Mouse (Mus musculus) cerebellum, postnatal 36 days (tissue): ENCODE measurements around the gene Cfap65.

ENCODE experiments used
- DNase-seq, 2 experiments: peaks; one replicate each; pipeline ENCODE4 v3.0.0; 2021 to 2022; ENCODE audit warnings: mixed read lengths in 2 of 2

The Cfap65 gene

DNA sequence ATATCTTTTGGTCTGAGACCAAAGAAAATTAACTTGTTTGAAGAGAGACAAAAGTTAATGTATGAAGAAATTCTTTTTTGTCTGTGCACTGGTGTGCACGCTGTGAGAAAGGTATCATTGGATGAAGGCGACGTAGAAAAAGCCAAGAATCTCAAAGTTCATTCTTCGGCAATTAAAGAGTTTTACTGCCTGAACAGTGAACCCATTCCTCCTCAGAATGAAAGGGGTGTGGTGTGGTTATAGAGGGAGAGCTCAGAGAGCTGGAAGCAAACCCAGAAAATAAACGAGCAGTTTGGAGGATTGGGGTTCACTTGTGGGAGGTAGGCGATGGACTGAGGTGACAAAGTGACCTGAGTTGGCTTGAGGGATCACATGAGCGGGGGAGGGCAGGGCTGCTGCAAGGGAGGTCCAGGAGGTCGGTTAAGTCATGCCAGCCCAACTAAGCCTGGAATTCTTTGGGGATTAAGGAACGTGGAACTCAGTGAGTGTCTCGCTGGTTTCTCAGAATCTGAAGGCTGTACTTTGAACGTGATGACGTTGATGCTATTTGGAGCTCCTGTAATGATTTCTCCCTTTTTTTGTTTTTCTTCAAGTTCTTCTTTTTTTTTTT lies 927 bp upstream of the Cfap65 start:
- no peak for DNase-seq

DNA sequence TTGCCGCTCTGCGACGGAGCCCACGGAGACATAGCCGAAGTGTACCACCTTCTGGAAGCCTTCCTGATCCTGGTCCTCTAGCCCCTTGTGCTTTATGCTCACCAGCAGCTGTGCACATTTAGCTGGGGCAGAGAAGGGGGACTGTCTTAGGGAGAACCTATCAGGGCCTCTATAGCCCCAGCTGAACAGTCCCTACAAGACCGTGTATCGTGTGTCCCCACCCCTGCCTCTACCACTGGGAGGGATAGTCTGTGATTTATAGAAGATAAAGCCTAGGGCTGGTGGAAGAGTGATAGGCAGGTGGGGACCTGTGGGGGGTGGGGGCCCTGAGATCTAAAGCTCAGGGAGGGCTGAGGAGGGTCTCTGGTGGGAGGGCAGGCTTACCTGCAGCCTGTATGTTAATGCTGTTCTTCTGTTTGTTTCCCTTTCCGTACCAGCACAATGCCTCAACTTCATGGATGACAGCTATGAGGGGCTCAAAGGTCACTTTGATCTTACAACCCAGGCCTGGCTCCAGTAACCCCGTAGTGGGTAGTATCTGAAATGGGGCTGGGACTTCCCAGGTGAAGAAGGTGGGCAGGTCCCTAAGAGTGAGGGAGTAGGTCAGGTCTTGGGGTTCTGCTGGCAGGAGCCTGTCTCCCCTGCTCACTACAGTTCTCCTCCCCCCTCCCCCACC lies 7.6 kb downstream of the Cfap65 start:
- no peak for DNase-seq

DNA sequence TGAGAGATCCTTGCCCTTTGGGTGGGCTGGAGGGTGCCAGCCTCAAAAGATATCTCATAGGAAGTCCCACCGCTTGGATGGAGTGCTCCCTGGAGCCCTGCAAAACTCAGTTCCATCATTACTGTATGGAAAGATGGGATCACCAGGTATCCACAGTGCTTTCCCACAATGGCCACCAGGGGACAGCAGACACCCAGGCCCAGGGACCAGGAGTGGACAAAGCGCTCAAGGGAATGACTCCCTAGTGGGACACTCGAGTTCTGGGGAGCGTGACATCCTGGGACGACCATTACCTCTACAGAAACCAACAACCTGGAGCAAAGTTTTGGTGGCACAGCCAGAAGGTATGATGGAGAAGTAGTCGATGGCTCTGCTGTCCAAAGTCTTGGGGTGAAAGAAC lies 8.7 kb downstream of the Cfap65 start:
- DNase-seq = peak; percentile 44 to 51

DNA sequence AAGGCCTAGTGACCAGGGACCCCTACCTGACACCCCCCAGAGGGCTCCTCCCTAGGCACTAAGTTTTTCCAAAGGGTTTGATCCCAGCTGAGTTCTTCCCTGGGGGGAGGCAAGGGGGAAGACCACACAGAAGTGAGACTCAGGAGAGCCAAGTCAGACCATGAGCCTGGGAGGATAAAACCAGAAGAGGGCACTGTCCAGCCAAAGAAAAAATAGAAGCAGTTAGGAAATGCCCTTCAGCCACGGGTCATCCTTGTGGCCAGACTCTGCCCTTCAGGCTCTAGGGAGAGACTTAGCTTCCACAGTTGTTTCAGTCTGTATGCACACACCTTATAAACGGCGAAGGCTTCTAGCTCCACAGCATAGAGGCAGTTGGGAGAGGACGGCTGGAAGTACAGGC lies 10.9 kb downstream of the Cfap65 start:
- DNase-seq = no peak

DNA sequence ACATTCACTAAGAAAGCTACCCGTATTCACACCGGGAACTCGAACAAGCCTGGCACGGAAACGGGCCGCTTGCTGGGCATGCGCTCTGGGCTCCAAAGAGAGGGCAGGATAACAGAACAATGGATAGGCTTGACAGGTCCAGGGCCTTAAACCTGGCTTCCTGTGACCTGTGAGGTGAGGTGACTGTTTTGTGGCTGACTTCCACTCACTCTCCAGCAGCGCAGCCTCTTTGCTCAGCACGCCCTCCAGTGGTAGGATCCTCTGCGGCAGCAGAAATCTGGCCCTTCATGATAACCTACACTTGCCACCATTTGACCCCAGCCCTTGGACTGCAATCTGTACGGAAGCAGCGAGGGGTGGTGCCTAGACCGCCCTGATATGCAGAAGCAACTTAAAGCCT lies 19.7 kb downstream of the Cfap65 start:
- no peak for DNase-seq

DNA sequence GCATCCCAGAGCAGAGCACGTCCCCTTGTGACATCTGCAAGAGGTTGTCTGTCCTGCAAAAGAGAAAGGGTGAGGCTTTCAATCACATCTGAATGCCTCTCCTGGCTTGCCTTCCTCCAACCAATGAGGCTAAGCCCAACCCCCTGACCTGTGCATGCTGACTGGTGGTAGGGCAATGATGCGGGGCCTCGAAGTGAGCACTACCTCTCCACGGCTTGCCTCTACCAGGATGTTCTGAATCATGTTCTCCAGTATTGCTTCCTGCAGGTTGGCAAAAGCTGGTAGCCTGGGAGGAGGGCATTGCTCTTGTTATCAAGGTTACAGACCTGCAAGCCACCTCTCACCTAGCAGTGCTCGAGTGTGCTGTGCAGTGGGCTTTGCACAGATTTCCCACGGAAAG lies 33.2 kb downstream of the Cfap65 start:
- no peak for DNase-seq

DNA sequence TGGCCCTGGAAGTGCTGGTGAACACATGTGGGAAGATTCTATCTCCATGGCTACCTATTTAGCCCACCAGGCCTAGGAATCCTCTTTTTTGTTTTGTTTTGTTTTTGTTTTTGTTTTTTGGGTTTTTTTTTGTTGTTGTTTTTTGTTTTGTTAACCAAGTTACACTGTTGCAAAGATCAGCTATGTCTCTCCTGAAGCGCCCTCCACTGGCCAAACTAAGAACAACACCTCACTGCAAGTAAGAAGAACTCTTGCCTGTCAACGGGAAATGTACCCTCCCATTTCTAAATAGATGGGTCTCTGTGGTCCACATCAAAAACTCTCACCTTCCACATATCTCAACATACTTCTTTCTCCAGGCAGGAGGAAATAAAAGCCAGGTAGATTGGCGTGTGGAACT lies 33.7 kb downstream of the Cfap65 start:
- peak; percentile 69 to 72 for DNase-seq

DNA sequence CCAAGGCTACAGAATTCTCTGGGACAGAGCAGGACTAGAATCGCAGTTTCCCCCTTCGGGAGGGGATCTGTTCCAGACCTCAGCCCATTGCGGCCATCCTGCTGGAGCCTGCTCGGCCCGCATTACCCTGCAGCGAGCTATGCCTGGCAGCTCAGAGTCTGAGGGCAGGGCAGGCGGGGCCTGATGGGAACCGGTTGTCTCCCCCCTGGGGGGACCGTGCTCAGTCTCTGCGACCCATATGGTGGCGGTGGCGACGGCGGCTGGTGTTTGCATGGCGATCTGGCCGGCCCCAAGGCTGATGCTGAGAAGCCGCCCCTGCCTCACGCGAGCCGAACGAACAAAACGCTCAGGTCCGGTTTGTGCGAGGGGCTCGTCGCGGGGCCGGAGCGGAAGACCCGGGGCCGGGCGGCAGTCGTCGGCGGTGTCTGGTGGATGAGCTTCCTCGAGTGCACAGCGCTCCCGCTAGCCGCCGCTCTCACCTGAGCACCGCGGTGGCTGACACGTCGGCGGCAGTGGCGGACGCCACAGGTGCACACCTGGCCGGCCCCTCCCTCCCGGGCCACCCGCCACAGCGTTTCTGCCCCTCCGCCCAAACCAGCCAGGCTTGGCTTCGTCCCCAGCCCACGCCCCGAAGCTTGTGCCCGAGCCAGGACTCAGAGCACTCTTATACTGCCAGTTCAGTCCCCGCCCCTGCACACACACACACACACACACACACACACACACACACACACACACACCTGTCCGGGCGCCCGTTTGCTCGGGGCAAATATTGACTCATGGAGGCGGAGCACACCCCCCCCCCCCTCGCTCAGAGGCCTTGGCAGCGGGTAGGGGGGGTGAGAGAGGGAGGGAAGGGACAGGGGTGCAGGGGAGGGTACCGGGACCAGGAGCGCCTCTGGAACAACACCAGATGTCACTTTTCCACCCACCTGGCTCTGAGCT lies 34.8 kb downstream of the Cfap65 start:
- no peak for DNase-seq

DNA sequence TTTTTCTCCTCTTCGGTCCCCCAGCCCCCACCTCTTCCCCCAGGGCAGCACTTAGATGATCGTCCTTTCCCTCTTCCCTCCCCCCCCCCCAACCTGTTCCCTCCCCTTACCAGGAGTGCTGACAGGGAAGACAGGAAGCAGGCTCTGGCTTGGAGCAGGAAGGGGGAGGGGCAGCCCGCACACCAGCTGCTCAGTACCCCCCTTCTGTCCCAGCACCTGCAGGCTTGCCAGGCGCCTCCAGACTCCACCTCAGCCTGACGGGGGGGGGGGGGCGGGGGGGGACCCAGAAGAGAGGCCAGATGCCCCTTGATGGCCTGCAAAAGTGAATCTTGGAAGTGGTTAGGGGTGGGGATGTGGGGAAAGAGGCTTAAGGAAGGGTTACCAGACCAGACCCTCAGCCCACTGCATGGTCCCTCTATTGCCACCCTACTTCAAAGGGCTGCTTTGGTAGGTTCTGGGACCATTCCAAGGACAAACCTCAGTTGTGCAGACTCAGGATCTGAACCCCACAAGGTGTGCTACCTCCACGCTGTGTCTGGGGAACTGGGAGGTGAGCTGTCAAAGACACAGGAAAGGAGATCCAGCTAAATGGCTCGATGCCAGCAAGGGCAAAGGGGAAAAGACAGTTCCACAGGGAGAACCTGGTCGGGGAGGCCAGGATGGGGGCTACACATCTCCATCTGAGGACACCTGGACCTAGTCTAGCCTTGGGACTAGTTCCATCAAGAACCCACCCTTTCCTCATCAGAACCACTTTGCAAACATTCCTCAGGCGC lies 36.6 kb downstream of the Cfap65 start:
- DNase-seq = no peak

DNA sequence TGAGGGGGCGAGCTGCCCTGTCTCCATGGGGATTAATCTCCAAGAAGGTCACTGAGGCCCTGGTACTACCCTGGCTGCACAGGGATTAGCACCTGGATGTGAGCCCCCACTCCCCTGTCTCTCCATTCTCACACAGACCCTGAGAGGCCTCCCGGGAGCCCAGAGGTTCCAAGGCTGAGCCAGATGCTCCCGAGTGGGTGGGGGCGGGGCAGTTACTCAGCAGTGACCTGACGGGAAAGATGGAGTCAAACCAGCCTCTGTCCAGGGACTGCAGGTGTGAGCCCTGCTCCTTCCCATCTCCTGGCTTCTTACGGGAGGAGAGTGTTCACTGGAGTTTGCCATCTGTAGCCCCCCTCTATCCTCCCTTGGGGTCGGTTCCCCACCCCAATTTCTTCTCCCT lies 37.4 kb downstream of the Cfap65 start:
- DNase-seq = no peak

DNA sequence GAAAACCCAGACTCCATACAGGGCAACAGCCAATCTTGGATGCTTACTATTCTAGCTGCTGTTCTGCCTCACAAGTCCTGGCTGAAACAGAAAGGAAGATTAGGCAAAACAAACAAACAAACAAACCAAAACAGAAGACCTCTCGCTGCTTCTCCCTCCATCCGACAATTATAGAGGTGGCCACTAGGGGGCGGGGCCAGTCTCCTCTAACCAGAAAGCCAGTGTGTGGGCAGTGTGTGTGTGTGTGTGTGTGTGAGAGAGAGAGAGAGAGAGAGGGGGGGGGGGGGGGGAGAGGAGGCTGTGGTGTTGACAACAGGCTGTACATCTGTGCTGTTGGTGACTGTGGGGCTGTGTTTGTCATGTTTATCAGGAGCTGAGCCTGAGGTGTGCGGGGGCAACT lies 40.4 kb downstream of the Cfap65 start:
- DNase-seq = peak; percentile 71 to 75

DNA sequence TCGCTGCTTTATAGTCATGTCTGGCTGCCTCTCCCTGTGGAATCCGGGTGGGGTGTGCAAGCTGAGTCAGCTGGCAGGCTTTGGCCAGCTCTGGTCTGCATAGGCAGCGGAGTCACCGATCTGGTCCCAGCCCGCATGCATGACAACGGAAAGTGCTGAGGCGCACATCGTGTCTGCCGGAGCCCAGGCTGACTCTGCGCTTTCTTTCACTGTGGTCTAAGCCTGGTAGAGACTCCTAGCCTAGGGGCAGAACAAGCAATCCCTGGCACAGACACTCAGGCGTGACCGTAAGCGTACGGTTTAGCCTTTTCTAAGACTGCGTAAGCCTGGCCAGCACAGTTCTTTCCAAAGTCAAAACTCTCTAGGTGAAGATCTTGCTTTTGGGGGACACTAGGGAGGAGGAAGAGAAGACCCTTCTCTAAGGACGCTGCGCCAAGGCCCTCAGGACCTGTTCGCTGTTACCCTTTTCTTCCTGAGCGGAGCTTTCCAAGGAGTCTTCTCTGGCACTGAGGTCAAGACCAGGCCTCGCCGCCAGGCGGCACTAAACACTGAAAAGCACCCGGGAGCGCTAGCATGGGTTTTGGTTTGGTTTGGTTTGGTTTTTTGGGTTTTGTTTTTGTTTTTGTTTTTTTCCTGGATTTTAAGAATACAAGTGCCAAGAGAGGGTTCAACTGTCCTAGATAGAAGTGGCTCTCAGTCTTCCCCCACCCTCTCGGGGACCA lies 42.1 kb downstream of the Cfap65 start, which contains the start of gene Cryba2:
Gene Cryba2 (minus strand): TSS at position 10 of the 722 bp plus-strand sequence.
- peak; percentile 71 to 74 for DNase-seq

DNA sequence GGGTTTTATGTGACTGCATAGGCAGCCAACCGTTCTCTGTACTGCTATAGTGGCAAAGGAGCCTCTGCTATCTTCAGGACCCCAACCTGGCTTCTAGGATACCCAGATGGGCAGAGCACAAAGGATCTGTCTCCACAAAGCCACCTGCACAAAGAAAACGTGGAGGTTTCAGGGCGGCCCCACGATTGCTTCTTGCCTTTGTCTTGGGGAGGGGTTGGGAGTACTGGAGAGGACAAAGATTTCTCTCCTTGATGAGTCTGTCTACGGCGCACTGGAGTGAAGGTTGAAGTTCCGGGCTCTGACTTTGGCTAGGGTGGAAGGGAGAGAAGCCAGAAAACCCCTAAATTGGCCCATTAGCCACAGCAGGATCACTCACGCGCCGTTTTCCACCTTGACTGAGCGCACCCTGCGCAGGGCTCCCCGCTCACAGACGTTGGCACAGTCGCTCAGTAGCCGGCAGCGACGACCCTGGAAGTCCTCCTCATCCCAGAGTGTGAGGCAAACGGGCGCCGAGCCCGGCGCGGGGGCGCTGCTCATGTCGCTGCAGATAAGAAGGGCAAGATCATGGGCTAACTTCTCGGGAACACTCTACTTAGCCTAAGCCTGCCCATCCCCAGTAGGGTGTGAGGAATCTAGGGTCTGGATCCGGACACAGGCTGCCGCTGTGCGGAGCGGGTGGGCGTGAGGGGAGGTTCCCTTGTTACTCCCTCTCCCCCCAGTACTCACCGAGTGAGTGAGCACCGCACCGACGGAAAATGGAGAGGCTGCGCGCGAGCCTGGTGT lies 42.9 kb downstream of the Cfap65 start:
- DNase-seq = no peak

DNA sequence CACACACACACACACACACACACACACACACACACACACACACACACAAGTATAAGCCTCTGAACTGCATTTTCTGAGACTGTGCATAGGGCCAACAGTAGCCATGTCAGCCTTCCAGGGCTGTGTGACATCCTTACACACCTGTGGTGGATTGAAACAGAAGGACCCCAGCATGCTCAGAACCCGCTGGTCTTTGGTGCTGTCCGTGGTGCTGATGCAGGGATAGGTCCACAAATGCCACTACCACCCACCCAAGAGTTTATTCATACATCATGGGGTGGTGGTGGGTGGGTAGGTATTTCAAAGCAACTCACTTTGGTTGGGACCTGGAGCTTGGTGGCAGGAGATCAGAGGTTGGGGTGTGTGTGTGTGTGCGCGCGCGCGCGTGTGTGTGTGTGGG lies 43.9 kb downstream of the Cfap65 start:
- DNase-seq = no peak

DNA sequence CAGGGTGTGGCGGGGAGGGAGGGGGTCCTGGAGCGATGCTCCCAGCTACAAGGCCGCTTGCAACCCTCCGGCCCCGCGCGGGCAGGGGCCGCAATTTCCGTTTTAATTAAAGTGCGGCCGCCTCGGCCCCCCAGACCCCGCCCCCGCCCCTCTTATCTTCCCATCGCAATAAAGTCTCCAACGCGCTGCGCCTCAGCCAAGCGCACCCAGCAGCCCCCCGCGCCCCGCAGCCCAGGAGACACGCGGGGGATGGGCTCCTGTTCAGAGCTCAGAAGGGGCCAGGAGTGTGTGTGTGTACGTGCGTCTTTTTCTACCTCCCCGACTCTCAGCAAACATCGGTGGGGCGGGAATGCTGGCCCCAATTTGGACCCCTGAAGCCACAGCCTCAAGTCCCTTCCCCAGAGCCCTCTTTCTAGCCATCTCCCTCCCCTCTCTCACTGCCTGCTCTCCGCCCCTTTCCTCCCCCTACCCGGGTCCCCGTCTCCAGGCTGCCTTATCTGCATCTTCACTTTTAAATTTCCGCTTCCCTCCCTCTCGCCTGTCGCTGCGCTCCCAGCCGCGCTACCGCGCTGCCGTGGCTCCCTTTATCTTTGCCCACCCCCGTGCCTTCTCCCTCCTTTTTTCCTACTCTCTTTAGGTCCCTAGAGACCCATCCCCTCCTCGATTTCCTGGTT lies 49.9 kb downstream of the Cfap65 start, which contains the start of gene Fev:
Gene Fev (minus strand): TSS at position 51 of the 674 bp plus-strand sequence.
- no peak for DNase-seq

DNA sequence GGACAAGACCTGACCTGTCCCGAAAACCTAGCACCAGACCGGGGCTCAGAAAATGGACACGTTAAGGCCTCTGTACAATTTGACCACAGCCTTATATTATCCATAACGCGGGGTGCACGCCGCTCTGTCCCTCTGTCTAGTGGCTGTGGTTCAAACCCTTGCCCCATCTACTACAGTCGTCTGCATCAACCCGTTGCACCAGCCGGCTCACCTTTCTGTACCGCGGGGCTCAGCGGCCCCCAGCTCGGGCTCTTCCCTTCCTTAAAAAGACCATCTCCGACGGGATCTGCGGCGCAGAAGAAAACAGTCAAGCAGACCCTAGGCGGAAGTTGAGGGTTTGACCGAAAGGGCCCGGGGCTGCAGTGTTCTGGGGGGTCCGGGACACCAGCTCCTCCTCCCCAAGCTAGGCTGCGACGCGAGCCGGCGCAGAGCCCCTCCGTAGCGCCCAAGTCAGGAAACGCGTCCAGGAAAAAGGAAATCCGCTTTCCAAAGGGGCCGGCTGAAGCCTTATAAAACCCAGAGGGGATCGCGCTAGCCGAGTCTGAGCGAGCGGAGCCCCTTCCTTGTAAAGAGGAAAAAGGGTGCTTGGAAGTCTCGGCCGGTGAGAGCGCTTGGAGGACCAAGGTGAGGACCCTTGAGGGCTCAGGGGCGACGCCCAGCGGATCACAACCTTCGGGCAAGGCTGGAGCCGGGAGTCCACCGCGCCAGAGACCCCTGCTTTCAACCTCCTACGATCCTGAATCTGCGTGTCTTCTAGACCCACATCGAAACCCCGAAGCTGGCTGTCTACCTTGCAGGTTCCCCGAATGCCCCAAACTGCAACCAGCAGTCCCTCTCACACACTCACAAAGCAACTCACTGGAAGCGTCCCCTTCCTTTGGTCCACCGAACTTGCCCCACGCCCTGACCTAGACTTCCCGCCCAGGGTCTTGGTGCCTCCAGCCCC lies 50.9 kb downstream of the Cfap65 start:
- DNase-seq = no peak

DNA sequence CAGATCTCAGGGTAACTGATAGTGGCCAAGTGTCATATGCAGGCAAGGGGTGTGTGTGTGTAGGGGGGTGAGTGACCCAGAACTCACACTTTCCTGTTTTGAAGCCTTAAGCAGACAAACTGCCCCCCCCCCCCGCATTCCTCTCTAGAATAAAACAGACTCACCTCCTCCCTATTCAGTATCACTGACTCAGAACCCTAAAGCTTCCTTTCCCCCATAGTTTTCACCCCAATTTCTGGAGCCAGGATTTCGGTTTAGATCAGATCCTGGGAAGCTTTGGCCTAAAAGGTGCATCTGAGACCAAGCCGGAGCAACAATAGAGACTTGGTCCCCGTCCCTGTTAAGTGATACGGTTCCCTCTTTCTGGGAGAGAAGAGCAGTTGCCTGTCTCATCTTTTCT lies 52.0 kb downstream of the Cfap65 start:
- no peak for DNase-seq

DNA sequence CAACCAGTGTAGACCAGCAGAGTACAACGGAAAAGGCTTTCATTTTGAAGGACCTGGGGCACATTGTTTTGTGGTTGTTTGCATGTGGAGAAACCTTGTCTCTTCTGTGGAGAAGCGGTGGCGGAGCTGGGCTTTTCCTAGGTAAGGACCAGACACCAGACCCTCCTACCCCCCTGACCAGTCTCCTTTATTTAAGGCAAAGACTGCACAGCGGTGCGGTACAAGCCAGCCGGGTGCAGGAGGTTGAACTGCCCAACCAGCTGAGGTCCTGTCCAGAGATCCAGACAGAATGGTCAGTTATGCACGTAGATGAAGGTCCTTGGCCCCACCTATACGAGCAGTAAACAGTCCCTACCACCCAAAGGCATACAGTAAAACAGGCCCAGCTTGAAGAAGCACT lies 52.6 kb downstream of the Cfap65 start:
- DNase-seq = no peak

DNA sequence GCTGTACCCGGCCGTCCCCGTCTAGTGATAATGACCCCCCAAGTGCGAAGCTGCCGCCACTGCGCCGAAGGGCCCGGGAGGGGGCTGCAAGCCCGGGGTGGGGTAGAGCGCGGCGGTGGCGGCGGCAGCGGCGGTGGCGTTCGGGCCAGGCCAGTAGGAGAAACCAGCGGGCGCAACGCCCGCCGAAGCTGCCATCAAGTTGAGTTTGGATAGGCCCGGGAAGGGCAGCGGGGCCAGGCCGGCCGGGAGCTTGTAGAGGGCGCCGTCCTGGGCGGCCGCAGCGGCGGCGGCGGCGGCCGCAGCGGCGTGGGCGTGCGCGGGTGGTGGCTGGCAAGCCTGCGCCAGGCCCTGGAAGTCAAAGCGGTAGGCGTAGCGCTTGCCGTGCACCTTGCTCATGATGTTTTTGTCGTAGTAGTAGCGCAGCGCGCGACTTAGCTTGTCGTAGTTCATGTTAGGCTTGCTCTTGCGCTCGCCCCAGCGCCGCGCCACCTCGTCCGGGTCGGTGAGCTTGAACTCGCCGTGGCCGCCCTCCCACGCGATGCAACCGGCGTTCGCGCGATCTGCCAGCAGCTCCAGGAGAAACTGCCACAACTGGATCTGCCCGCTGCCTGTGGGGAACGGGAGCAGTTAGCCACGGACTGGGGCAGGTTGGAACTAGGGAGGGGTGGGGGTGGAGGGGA lies 53.2 kb downstream of the Cfap65 start:
- DNase-seq = peak; percentile 25 to 30
